Mouse (Mus musculus) cortical plate, adult 2 months (tissue): ENCODE data around the gene Medag.

Experiments
- CTCF ChIP-seq: fragments of 200-500 bp; IDR thresholded peaks from 2 replicates; pipeline ENCODE4 v1.5.1; 2011; ENCODE audit warnings: mild to moderate bottlenecking, control low read depth, low read length; ENCODE audit not compliant: insufficient read depth; ENCODE audit errors: extremely low read depth
- POLR2A ChIP-seq: fragments of 200-500 bp; IDR thresholded peaks from 2 replicates; pipeline ENCODE4 v1.6.1; 2011; ENCODE audit warnings: mild to moderate bottlenecking, low read length, control low read depth; ENCODE audit not compliant: insufficient read depth; ENCODE audit errors: extremely low read depth

- TF ChIP-seq CTCF = no peak
- no peak for TF ChIP-seq POLR2A
Measured at GRCm38 (mm10) chr5:149446495-149446894, 34.9 kb downstream of the Medag start.
